Mouse (Mus musculus) limb, embryonic 10.5 days (tissue): ENCODE results near the gene Arhgap30. TPM values are rescaled to one million over a fixed set of nuclear protein-coding genes. Genes with fewer than 3 reads are reported as not detected.

Experiments
- DNase-seq: peaks from one replicate; pipeline ENCODE4 v3.0.0-alpha.2; 2017; ENCODE audit warnings: low spot score
- H3K27ac ChIP-seq: fragments of 300-500 bp; sonication (generic); 2 replicates; pipeline ENCODE4 v1.5.1; 2016; ENCODE audit warnings: mild to moderate bottlenecking
- H3K27me3 ChIP-seq: fragments of 300-500 bp; sonication (generic); 2 replicates; pipeline ENCODE4 v1.6.1; 2016; ENCODE audit warnings: low read depth, mild to moderate bottlenecking; ENCODE audit not compliant: poor library complexity, severe bottlenecking
- H3K36me3 ChIP-seq: fragments of 300-500 bp; sonication (generic); 2 replicates; pipeline ENCODE4 v1.6.1; 2016; ENCODE audit warnings: mild to moderate bottlenecking, moderate library complexity
- H3K4me1 ChIP-seq: fragments of 300-500 bp; sonication (generic); 2 replicates; pipeline ENCODE4 v1.6.1; 2016
- H3K4me3 ChIP-seq: fragments of 300-500 bp; sonication (generic); 2 replicates; pipeline ENCODE4 v1.5.1; 2016; ENCODE audit warnings: mild to moderate bottlenecking, moderate library complexity
- H3K9me3 ChIP-seq: fragments of 300-500 bp; sonication (generic); replicated peaks from 2 replicates; pipeline ENCODE4 v1.6.1; 2016; ENCODE audit warnings: mild to moderate bottlenecking
- WGBS: fragments of 180-500 bp; shearing (Covaris S2); methylation state at CpG from one replicate; pipeline ENCODE4 v1.1.7; 2016; 5-methylcytosine and 5-hydroxymethylcytosine counted together
- polyA plus RNA-seq: library from polyadenylated mRNA; unstranded; fragments of >200 nt; fragmentation: Nextera tagmentation; extraction: Ambion mirVana; gene quantifications from 2 replicates; pipeline ENCODE4 v1.2.1, GENCODE M21; 2016

Arhgap30 gene
- polyA plus RNA-seq, 1 experiment from 2014 or later = 0.69 TPM

- Histone ChIP-seq H3K36me3 (no peaks in the 10 kb centered on the region), H3K4me3 (no peak overlapping the region), H3K27ac (no peak overlapping the region), H3K9me3 (no peaks in the 10 kb centered on the region), H3K27me3 (peaks cover 37% of the 10 kb centered on the region), H3K4me1 (peaks cover 28% of the 10 kb centered on the region)
- DNase-seq = no peak
- WGBS = 58% methylated on average over 9 of the region's 9 CpGs
Observed at GRCm38 (mm10) chr1:171385171-171385570, 3.6 kb upstream of the Arhgap30 start.

GRCm38 (mm10) chr1:171387099-171387498, 1.7 kb upstream of the Arhgap30 start:
- Histone ChIP-seq H3K4me3 (peak overlapping the region; percentile 15; the same call in 1 of the 2 replicates), H3K36me3 (no peaks in the 10 kb centered on the region), H3K9me3 (no peaks in the 10 kb centered on the region), H3K27me3 (peaks cover 18% of the 10 kb centered on the region; the same call in 1 of the 2 replicates), H3K4me1 (peaks cover 27% of the 10 kb centered on the region), H3K27ac (0 out of 2 replicates have a peak overlapping the region, but pooled peaks have one; percentile 46)
- WGBS = 17% methylated on average over 6 of the region's 6 CpGs
- peak; percentile 64 for DNase-seq

DNA sequence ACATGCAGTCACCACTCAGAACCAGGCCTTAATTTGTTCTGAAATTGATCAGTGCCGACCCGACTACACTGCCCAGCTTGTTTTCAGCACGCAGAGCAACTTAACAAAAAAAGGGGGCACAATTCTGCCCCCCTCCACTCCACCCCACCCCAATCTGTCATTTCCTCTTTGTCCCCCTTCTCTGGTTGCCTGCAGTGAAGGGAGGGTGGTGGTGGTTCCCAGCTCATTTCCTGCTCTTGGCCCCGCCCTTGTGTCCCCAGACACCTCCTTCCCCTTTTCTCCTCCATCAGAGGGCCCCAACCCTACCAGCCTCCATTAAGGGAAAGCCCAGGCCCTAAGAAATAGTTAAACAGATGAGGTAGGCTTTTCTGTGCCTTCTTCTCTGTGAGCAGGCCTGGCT, 1.3 kb downstream of the Arhgap30 start:
- no peaks in the 10 kb centered on the region for H3K36me3 ChIP-seq
- no peak overlapping the region for H3K27ac ChIP-seq
- H3K9me3 ChIP-seq = no peaks in the 10 kb centered on the region
- no peak overlapping the region for H3K4me3 ChIP-seq
- no peak for DNase-seq
- peaks cover 3% of the 10 kb centered on the region; the same call in 1 of the 2 replicates for H3K27me3 ChIP-seq
- H3K4me1 ChIP-seq = peaks cover 27% of the 10 kb centered on the region
- WGBS = 76% methylated on average over 4 of the region's 4 CpGs

GRCm38 (mm10) chr1:171401821-171402220, 13.1 kb downstream of the Arhgap30 start:
- no peak for DNase-seq
- H3K27me3 ChIP-seq = 0 out of 2 replicates have a peak, but pooled peaks cover 5% of the 10 kb centered on the region
- 78% methylated on average over 4 of the region's 4 CpGs for WGBS
- H3K4me1 ChIP-seq = 0 out of 2 replicates have a peak, but pooled peaks cover 5% of the 10 kb centered on the region
- H3K27ac ChIP-seq = no peak overlapping the region
- no peaks in the 10 kb centered on the region for H3K9me3 ChIP-seq
- no peak overlapping the region for H3K4me3 ChIP-seq
- H3K36me3 ChIP-seq = no peaks in the 10 kb centered on the region

DNA sequence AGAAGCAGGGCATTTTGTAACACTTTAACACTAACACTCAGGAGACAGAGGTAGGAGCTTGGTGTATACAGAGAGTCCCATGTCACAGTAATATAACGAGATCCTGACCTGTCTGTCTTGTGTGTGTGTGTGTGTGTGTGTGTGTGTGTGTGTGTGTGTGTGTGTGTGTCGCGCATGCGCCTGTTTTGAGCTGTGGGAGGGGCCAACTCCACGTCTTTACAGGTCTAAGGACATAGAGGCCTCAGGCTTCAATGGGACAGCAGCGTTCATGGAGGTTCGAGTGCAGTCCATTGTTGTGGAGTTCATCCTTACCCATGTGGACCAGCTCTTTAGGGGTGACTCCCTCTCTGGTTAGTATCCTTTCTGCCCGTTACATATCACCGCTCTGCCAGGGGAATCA, 14.2 kb downstream of the Arhgap30 start:
- Histone ChIP-seq H3K27me3 (peaks cover 12% of the 10 kb centered on the region; the same call in 1 of the 2 replicates), H3K36me3 (no peaks in the 10 kb centered on the region), H3K9me3 (no peaks in the 10 kb centered on the region), H3K27ac (no peak overlapping the region), H3K4me1 (0 out of 2 replicates have a peak, but pooled peaks cover 5% of the 10 kb centered on the region), H3K4me3 (no peak overlapping the region)
- 79% methylated on average over 9 of the region's 9 CpGs for WGBS
- DNase-seq = no peak

DNA sequence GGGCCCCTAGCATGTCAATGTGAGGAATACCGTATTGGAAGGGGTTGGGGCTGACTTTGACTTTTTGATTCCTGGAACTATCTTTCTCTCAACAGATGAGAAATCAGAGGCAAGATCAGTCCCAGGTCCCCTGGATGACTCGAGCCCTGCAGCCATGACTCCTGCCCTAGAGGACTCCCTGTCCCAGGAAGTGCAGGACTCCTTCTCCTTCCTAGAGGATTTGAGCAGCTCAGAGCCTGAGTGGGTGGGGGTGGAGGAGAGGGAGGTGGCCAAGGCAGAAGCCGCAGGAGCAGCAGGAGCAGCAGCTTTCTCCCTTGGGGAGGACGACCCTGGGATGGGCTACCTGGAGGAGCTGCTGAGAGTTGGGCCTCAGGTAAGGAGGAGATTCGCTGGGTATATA, 18.5 kb downstream of the Arhgap30 start:
- H3K4me1 ChIP-seq = peaks cover 6% of the 10 kb centered on the region; the same call in 1 of the 2 replicates
- WGBS = 80% methylated on average over 5 of the region's 5 CpGs

DNA sequence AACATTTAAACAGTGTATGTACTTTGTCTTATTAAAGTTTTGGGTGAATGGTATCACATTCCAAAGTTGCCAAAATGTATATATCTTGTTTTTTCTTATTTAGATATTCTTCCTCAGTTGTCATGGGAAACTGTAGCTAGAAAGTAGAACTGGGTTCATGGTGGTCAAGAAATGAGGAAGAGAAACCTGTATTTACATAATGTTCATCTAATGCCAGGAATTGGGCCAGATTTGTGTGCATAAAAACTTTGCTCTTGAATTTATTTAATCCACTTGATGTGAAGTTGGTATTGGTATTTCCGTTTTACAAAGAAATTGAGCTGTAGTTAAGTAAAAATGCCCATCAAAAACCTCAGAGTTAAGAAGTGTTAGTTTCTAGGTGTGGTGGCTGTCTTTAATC, 21.5 kb downstream of the Arhgap30 start:
- no peak for DNase-seq
- 79% methylated on average over 1 of the region's 1 CpGs for WGBS
- H3K9me3 ChIP-seq = no peaks in the 10 kb centered on the region
- H3K27ac ChIP-seq = no peak overlapping the region
- no peak overlapping the region for H3K4me3 ChIP-seq
- peaks cover 19% of the 10 kb centered on the region for H3K27me3 ChIP-seq
- peaks cover 23% of the 10 kb centered on the region for H3K36me3 ChIP-seq
- H3K4me1 ChIP-seq = peaks cover 20% of the 10 kb centered on the region

More for the DNA sequence above, 18.5 kb downstream of the Arhgap30 start:
- H3K9me3 ChIP-seq = no peaks in the 10 kb centered on the region
- H3K27me3 ChIP-seq = peaks cover 24% of the 10 kb centered on the region
- H3K36me3 ChIP-seq = no peaks in the 10 kb centered on the region
- no peak overlapping the region for H3K27ac ChIP-seq
- H3K4me3 ChIP-seq = no peak overlapping the region
- no peak for DNase-seq

GRCm38 (mm10) chr1:171410947-171411484, 22.3 kb downstream of the Arhgap30 start, which contains the start of gene Usf1:
Usf1 (plus strand) TSS chr1:171411313.
- under 1% methylated on average over 36 of the region's 36 CpGs for WGBS
- peak within 1 kb of the TSS; percentile 97 for H3K27ac ChIP-seq
- H3K4me1 ChIP-seq = peaks cover 20% of the 10 kb centered on the region
- no peaks in the 10 kb centered on the region for H3K9me3 ChIP-seq
- DNase-seq = peak; percentile 96
- peaks cover 19% of the 10 kb centered on the region for H3K27me3 ChIP-seq
- H3K4me3 ChIP-seq = peak within 1 kb of the TSS; percentile 86
- H3K36me3 ChIP-seq = peaks cover 31% of the 10 kb centered on the region

GRCm38 (mm10) chr1:171411492-171411941, 22.8 kb downstream of the Arhgap30 start:
- peak overlapping the region; percentile 97 for H3K27ac ChIP-seq
- peaks cover 19% of the 10 kb centered on the region for H3K27me3 ChIP-seq
- peaks cover 20% of the 10 kb centered on the region for H3K4me1 ChIP-seq
- H3K9me3 ChIP-seq = no peaks in the 10 kb centered on the region
- no peak for DNase-seq
- peaks cover 36% of the 10 kb centered on the region for H3K36me3 ChIP-seq
- H3K4me3 ChIP-seq = peak overlapping the region; percentile 86
- under 1% methylated on average over 39 of the region's 39 CpGs for WGBS

- H3K27ac ChIP-seq = peak overlapping the region; percentile 97
- H3K4me1 ChIP-seq = peaks cover 20% of the 10 kb centered on the region
- 2% methylated on average over 20 of the region's 20 CpGs for whole genome bisulfite sequencing
- H3K27me3 ChIP-seq = peaks cover 19% of the 10 kb centered on the region
- H3K36me3 ChIP-seq = peaks cover 41% of the 10 kb centered on the region
- peak; percentile 70 for DNase-seq
- H3K9me3 ChIP-seq = no peaks in the 10 kb centered on the region
- H3K4me3 ChIP-seq = peak overlapping the region; percentile 86
Observed at GRCm38 (mm10) chr1:171412001-171412441, 23.3 kb downstream of the Arhgap30 start.

DNA sequence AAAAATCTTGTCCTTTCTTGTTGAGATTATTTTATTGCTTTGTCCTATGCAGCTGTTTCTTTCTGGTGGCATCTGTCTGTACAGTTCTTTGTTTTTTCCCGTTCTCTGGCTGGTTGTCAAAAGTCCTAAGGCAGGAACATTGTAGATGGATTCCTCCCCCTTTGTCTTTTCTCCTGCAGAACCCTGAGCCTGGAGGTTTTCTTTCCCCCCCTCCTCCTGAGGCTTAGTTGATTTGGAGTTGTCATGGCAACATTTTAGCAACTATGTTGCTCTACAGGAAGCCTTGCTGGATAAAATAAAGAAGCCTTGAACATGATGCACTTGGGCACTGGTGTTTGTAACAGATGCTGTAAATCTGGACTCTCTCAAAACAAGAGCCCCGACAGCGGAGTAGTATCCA, 23.7 kb downstream of the Arhgap30 start:
- 60% methylated on average over 3 of the region's 3 CpGs for WGBS
- peak overlapping the region; percentile 86 for H3K4me3 ChIP-seq
- H3K9me3 ChIP-seq = no peaks in the 10 kb centered on the region
- no peak for DNase-seq
- H3K4me1 ChIP-seq = peaks cover 20% of the 10 kb centered on the region
- peaks cover 45% of the 10 kb centered on the region for H3K36me3 ChIP-seq
- peak overlapping the region; percentile 97 for H3K27ac ChIP-seq
- H3K27me3 ChIP-seq = peaks cover 16% of the 10 kb centered on the region

- Histone ChIP-seq H3K27ac (no peak overlapping the region), H3K9me3 (no peaks in the 10 kb centered on the region), H3K36me3 (peaks cover 57% of the 10 kb centered on the region), H3K4me1 (peaks cover 20% of the 10 kb centered on the region), H3K4me3 (no peak overlapping the region), H3K27me3 (peaks cover 6% of the 10 kb centered on the region)
- no peak for DNase-seq
- WGBS = 85% methylated on average over 8 of the region's 8 CpGs
Observed at GRCm38 (mm10) chr1:171413608-171414007, 24.9 kb downstream of the Arhgap30 start.

DNA sequence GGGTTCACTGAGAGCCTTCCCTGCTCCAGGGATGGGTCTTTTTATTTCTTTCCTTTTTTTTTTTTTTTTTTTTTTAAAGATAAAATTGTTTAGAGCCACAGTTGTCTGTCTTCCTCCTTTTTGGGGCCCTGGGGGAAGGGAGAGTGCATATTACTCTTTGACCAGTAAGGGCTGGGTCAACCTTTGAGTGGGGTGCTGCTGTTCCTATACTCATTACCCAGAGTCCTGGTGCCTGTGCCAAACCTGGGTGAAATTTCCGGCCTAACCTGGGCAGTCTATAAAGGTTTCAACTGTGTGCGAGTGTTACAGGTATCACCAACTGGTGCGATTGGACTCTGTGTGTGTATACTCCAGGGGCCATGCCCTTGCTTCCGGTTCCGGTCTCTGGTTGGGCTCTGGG, 29.9 kb downstream of the Arhgap30 start, which contains the start of gene Tstd1:
TSS of gene Tstd1 (plus strand) at position 213 of the 400 bp plus-strand sequence.
- H3K4me1 ChIP-seq = peaks cover 4% of the 10 kb centered on the region
- WGBS = 87% methylated on average over 5 of the region's 5 CpGs
- no peaks in the 10 kb centered on the region for H3K9me3 ChIP-seq
- no peak within 1 kb of the TSS for H3K27ac ChIP-seq
- peaks cover 80% of the 10 kb centered on the region for H3K36me3 ChIP-seq
- DNase-seq = no peak
- no peak within 1 kb of the TSS for H3K4me3 ChIP-seq
- H3K27me3 ChIP-seq = no peaks in the 10 kb centered on the region
